Mouse (Mus musculus) MEL (cell line): ENCODE results near the gene Epb41. TPM values are rescaled to one million over a fixed set of nuclear protein-coding genes. Genes with fewer than 3 reads are reported as not detected.

ENCODE experiments used
- DNase-seq: peaks from one replicate; pipeline ENCODE4 v3.0.0; 2011; ENCODE audit warnings: low read depth, low spot score
- H3K27ac ChIP-seq: 2 replicates; pipeline ENCODE4 v1.5.1; 2012; ENCODE audit warnings: low read depth, mild to moderate bottlenecking, control low read depth, low read length, moderate library complexity; ENCODE audit not compliant: control insufficient read depth
- H3K27me3 ChIP-seq, 2 experiments: fragments of 150-350 bp in 1 of 2; sonication (generic) in 1 of 2; 2 replicates each; pipeline ENCODE4 v1.6.1; 2012; ENCODE audit warnings: low read length in 2 of 2, mild to moderate bottlenecking in 2 of 2, improper control_type of control experiment in 1 of 2, moderate library complexity in 1 of 2; ENCODE audit not compliant: insufficient read depth in 2 of 2, control insufficient read depth in 1 of 2
- H3K36me3 ChIP-seq, 2 experiments: 2 replicates each; pipeline ENCODE4 v1.6.1; 2012 to 2014; ENCODE audit warnings: low read length in 2 of 2, improper control_type of control experiment in 1 of 2, inconsistent platforms in 1 of 2, mild to moderate bottlenecking in 1 of 2; ENCODE audit not compliant: insufficient read depth in 2 of 2, control insufficient read depth in 1 of 2
- H3K4me1 ChIP-seq, 2 experiments: fragments of 150-350 bp in 1 of 2; sonication (generic) in 1 of 2; 2 replicates each; pipeline ENCODE4 v1.6.1; 2012; ENCODE audit warnings: low read length in 2 of 2, improper control_type of control experiment in 1 of 2, mild to moderate bottlenecking in 1 of 2; ENCODE audit not compliant: insufficient read depth in 2 of 2, control insufficient read depth in 1 of 2
- H3K4me3 ChIP-seq, 2 experiments: fragments of 150-350 bp in 1 of 2; sonication (generic) in 1 of 2; 2 replicates each; pipeline ENCODE4 v1.5.1; 2012; ENCODE audit warnings: low read depth in 2 of 2, low read length in 2 of 2, mild to moderate bottlenecking in 2 of 2, moderate library complexity in 2 of 2, control low read depth in 1 of 2, improper control_type of control experiment in 1 of 2; ENCODE audit not compliant: control insufficient read depth in 1 of 2, insufficient read depth in 1 of 2
- H3K79me2 ChIP-seq: 2 replicates; pipeline ENCODE4 v1.6.1; 2012; ENCODE audit warnings: mild to moderate bottlenecking, low read length, moderate library complexity; ENCODE audit not compliant: control insufficient read depth, poor library complexity, insufficient read depth
- H3K9ac ChIP-seq: 2 replicates; pipeline ENCODE4 v1.6.1; 2012; ENCODE audit warnings: low read depth, mild to moderate bottlenecking, control low read depth, low read length, moderate library complexity; ENCODE audit not compliant: control insufficient read depth, poor library complexity, severe bottlenecking
- H3K9me3 ChIP-seq: fragments of 150-350 bp; sonication (generic); replicated peaks from 2 replicates; pipeline ENCODE4 v1.6.1; 2012; ENCODE audit warnings: mild to moderate bottlenecking, low read length, improper control_type of control experiment, moderate library complexity; ENCODE audit not compliant: insufficient read depth
- BHLHE40 ChIP-seq: IDR thresholded peaks from 2 replicates; pipeline ENCODE4 v1.6.1; 2012; ENCODE audit warnings: low read depth, mild to moderate bottlenecking, inconsistent platforms, low read length, improper control_type of control experiment, borderline replicate concordance
- CHD1 ChIP-seq: IDR thresholded peaks from 2 replicates; pipeline ENCODE4 v1.6.1; 2012; ENCODE audit warnings: low read depth, mild to moderate bottlenecking, inconsistent platforms, low read length, improper control_type of control experiment
- CTCF ChIP-seq, 3 experiments: IDR thresholded peaks in 2 of 3; conservative IDR thresholded peaks in 1 of 3; 2 replicates each; pipeline ENCODE4 v1.5.1; 2011 to 2012; ENCODE audit warnings: low read length in 3 of 3, low read depth in 2 of 3, mild to moderate bottlenecking in 2 of 3, improper control_type of control experiment in 1 of 3, inconsistent platforms in 1 of 3, mixed read lengths in 1 of 3, moderate library complexity in 1 of 3; ENCODE audit not compliant: control insufficient read depth in 1 of 3, insufficient read depth in 1 of 3, poor library complexity in 1 of 3, severe bottlenecking in 1 of 3
- E2F4 ChIP-seq: IDR thresholded peaks from 2 replicates; pipeline ENCODE4 v1.6.1; 2011; ENCODE audit warnings: low read depth, low read length, improper control_type of control experiment, borderline replicate concordance
- ELF1 ChIP-seq: IDR thresholded peaks from 2 replicates; pipeline ENCODE4 v1.6.1; 2014; ENCODE audit warnings: low read depth, mild to moderate bottlenecking, inconsistent platforms, low read length, improper control_type of control experiment, moderate library complexity
- EP300 ChIP-seq, 2 experiments: IDR thresholded peaks; 2 replicates each; pipeline ENCODE4 v1.6.1; 2011; ENCODE audit warnings: improper control_type of control experiment in 2 of 2, low read length in 2 of 2, low read depth in 1 of 2, mild to moderate bottlenecking in 1 of 2
- ETS1 ChIP-seq: IDR thresholded peaks from 2 replicates; pipeline ENCODE4 v1.6.1; 2012; ENCODE audit warnings: low read depth, mild to moderate bottlenecking, inconsistent platforms, low read length, improper control_type of control experiment, moderate library complexity
- GABPA ChIP-seq: IDR thresholded peaks from 2 replicates; pipeline ENCODE4 v1.6.1; 2012; ENCODE audit warnings: low read depth, mild to moderate bottlenecking, inconsistent platforms, low read length, improper control_type of control experiment, moderate library complexity
- GATA1 ChIP-seq: IDR thresholded peaks from 2 replicates; pipeline ENCODE4 v1.6.1; 2011; ENCODE audit warnings: low read depth, low read length, improper control_type of control experiment
- HCFC1 ChIP-seq: IDR thresholded peaks from 2 replicates; pipeline ENCODE4 v1.6.1; 2012; ENCODE audit warnings: low read depth, mild to moderate bottlenecking, inconsistent platforms, low read length, improper control_type of control experiment, moderate library complexity
- KAT2A ChIP-seq: conservative IDR thresholded peaks from 2 replicates; pipeline ENCODE4 v1.6.1; 2012; ENCODE audit warnings: low read depth, low read length, improper control_type of control experiment, inconsistent platforms
- MAX ChIP-seq: IDR thresholded peaks from 2 replicates; pipeline ENCODE4 v1.6.1; 2011; ENCODE audit warnings: low read length, improper control_type of control experiment
- MAZ ChIP-seq: IDR thresholded peaks from 2 replicates; pipeline ENCODE4 v1.6.1; 2012; ENCODE audit warnings: low read depth, mild to moderate bottlenecking, inconsistent platforms, low read length, improper control_type of control experiment
- MEF2A ChIP-seq: IDR thresholded peaks from 2 replicates; pipeline ENCODE4 v1.6.1; 2014; ENCODE audit warnings: low read depth, mild to moderate bottlenecking, inconsistent platforms, low read length, improper control_type of control experiment; ENCODE audit not compliant: poor library complexity, insufficient replicate concordance, severe bottlenecking; ENCODE audit errors: extremely low read depth
- MXI1 ChIP-seq: IDR thresholded peaks from 2 replicates; pipeline ENCODE4 v1.6.1; 2011; ENCODE audit warnings: mild to moderate bottlenecking, low read depth, low read length, improper control_type of control experiment
- MYB ChIP-seq: IDR thresholded peaks from 2 replicates; pipeline ENCODE4 v1.6.1; 2011; ENCODE audit warnings: mild to moderate bottlenecking, low read depth, low read length, improper control_type of control experiment
- MYC ChIP-seq: IDR thresholded peaks from 2 replicates; pipeline ENCODE4 v1.6.1; 2011; ENCODE audit warnings: low read depth, mild to moderate bottlenecking, low read length, improper control_type of control experiment, moderate library complexity
- NELFE ChIP-seq: IDR thresholded peaks from 2 replicates; pipeline ENCODE4 v1.6.1; 2011; ENCODE audit warnings: low read depth, low read length, improper control_type of control experiment
- NRF1 ChIP-seq: IDR thresholded peaks from 2 replicates; pipeline ENCODE4 v1.6.1; 2014; ENCODE audit warnings: low read depth, mild to moderate bottlenecking, inconsistent platforms, low read length, improper control_type of control experiment, moderate library complexity; ENCODE audit not compliant: poor library complexity, insufficient read depth, severe bottlenecking
- POLR2AphosphoS2 ChIP-seq: IDR thresholded peaks from 2 replicates; pipeline ENCODE4 v1.6.1; 2011; ENCODE audit warnings: low read length, improper control_type of control experiment
- POLR2AphosphoS5 ChIP-seq: IDR thresholded peaks from 2 replicates; pipeline ENCODE4 v1.6.1; 2012; ENCODE audit warnings: low read depth, borderline replicate concordance, mild to moderate bottlenecking, inconsistent platforms, low read length, moderate library complexity, mixed read lengths
- RCOR1 ChIP-seq: IDR thresholded peaks from 2 replicates; pipeline ENCODE4 v1.6.1; 2012; ENCODE audit warnings: low read depth, mild to moderate bottlenecking, inconsistent platforms, low read length, improper control_type of control experiment
- SIN3A ChIP-seq: IDR thresholded peaks from 2 replicates; pipeline ENCODE4 v1.6.1; 2012; ENCODE audit warnings: low read length, improper control_type of control experiment, inconsistent platforms
- TBP ChIP-seq: IDR thresholded peaks from 2 replicates; pipeline ENCODE4 v1.8.0; 2011; ENCODE audit warnings: low read depth, low read length, improper control_type of control experiment
- TCF12 ChIP-seq: IDR thresholded peaks from 2 replicates; pipeline ENCODE4 v1.6.1; 2014; ENCODE audit warnings: low read depth, mild to moderate bottlenecking, inconsistent platforms, low read length, improper control_type of control experiment, moderate library complexity
- USF1 ChIP-seq: IDR thresholded peaks from 2 replicates; pipeline ENCODE4 v1.6.1; 2014; ENCODE audit warnings: low read depth, mild to moderate bottlenecking, inconsistent platforms, low read length, improper control_type of control experiment, moderate library complexity
- USF2 ChIP-seq, 2 experiments: IDR thresholded peaks; 2 replicates each; pipeline ENCODE4 v1.6.1; 2011 to 2012; ENCODE audit warnings: improper control_type of control experiment in 2 of 2, low read length in 2 of 2, borderline replicate concordance in 1 of 2, inconsistent platforms in 1 of 2, low read depth in 1 of 2, mild to moderate bottlenecking in 1 of 2; ENCODE audit not compliant: insufficient read depth in 1 of 2
- ZC3H11A ChIP-seq: IDR thresholded peaks from 2 replicates; pipeline ENCODE4 v1.6.1; 2012; ENCODE audit warnings: low read depth, mild to moderate bottlenecking, inconsistent platforms, low read length, improper control_type of control experiment
- ZKSCAN1 ChIP-seq: IDR thresholded peaks from 2 replicates; pipeline ENCODE4 v1.6.1; 2012; ENCODE audit warnings: low read depth, mild to moderate bottlenecking, inconsistent platforms, low read length, improper control_type of control experiment, moderate library complexity
- ZMIZ1 ChIP-seq: IDR thresholded peaks from 2 replicates; pipeline ENCODE4 v1.6.1; 2012; ENCODE audit warnings: low read depth, mild to moderate bottlenecking, inconsistent platforms, low read length, improper control_type of control experiment, moderate library complexity
- ZNF384 ChIP-seq: IDR thresholded peaks from 2 replicates; pipeline ENCODE4 v1.6.1; 2012; ENCODE audit warnings: low read depth, mild to moderate bottlenecking, inconsistent platforms, low read length, improper control_type of control experiment
- polyA plus RNA-seq, 2 experiments: library from polyadenylated mRNA; stranded (reverse) in 1 of 2; unstranded in 1 of 2; fragments of >175 nt in 1 of 2; fragments of >200 nt in 1 of 2; gene quantifications; 2 replicates each; pipeline versions ENCODE4 v1.2.1 to v1.2.4; 2012; ENCODE audit warnings: low replicate concordance in 2 of 2, low read depth in 1 of 2; ENCODE audit not compliant: insufficient read length in 2 of 2, insufficient read depth in 1 of 2, missing spikeins in 1 of 2
- total RNA-seq: library from RNA; depleted of rRNA; stranded (reverse); fragments of 300-350 nt; gene quantifications from 2 replicates; pipeline ENCODE4 v1.2.3, GENCODE M21; 2012

Gene Epb41
- total and polyA plus RNA-seq, 3 experiments = 36.5 to 115 (median 44.3) TPM

GRCm38 (mm10) chr4:132060040-132060832 lies 14.9 kb downstream of the Epb41 start:
- no peak for DNase-seq
- Histone ChIP-seq H3K27ac (no peak overlapping the region), H3K4me1 (peaks cover 11 to 21% of the 10 kb centered on the region in 2 experiments)
- TF ChIP-seq MAX (no peak), MYC (no peak), RCOR1 (no peak), MAZ (no peak), ELF1 (no peak), USF1 (no peak), GATA1 (no peak), POLR2AphosphoS5 (no peak), MEF2A (no peak), SIN3A (no peak), ZKSCAN1 (no peak), MXI1 (no peak), ZMIZ1 (no peak), CTCF (IDR thresholded peaks at IDR 0.05 in 2 of 3, conservative IDR thresholded peaks at IDR 0.05 in 1 of 3; ENCODE audit: control insufficient read depth in 1 of 3, insufficient read depth in 1 of 3, low read depth in 2 of 3, low read length in 3 of 3, poor library complexity in 1 of 3, severe bottlenecking in 1 of 3) (no peak), TBP (no peak), CHD1 (no peak), MYB (no peak), E2F4 (no peak), USF2 (IDR thresholded peaks at IDR 0.05; ENCODE audit: borderline replicate concordance in 1 of 2, insufficient read depth in 1 of 2, low read depth in 1 of 2, low read length in 2 of 2) (no peak), GABPA (no peak)
- TF ChIP-seq, all 39 proteins: peak for 0
- no peaks in the 10 kb centered on the region for H3K9me3 ChIP-seq
- no peak overlapping the region for H3K9ac ChIP-seq
- no peak overlapping the region for H3K4me3 ChIP-seq
- peaks cover 19 to 26% of the 10 kb centered on the region in 2 experiments for H3K36me3 ChIP-seq
- H3K79me2 ChIP-seq = peaks cover 53% of the 10 kb centered on the region
- H3K27me3 ChIP-seq = no peaks in the 10 kb centered on the region

DNA sequence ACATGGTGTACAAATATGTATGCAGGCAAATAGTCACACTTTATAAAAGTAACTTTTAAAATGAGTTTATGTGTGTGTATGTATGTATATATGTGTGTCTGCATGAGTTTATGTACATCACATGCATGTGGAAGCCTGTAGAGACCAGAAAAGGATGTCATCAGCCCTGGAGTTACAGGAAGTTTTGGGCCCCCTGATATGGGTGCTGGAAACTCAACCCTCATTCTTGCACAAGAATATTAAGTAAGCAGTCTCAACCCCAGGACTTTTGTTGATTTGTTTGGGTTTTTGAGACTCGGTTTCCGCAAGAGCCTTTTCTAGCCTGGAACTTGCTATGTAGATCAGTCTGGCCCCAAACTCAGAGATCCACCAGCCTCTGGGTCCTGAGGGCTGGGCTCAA lies 15.6 kb downstream of the Epb41 start:
- H3K79me2 ChIP-seq = peaks cover 49% of the 10 kb centered on the region
- H3K9ac ChIP-seq = no peak overlapping the region
- H3K9me3 ChIP-seq = no peaks in the 10 kb centered on the region
- H3K36me3 ChIP-seq = peaks cover 16 to 20% of the 10 kb centered on the region in 2 experiments
- H3K27me3 ChIP-seq = no peaks in the 10 kb centered on the region
- no peak overlapping the region for H3K27ac ChIP-seq
- no peak for DNase-seq
- no peak overlapping the region for H3K4me3 ChIP-seq
- H3K4me1 ChIP-seq = peaks cover 11 to 18% of the 10 kb centered on the region in 2 experiments
- no peak for TF ChIP-seq ETS1
- no peak for TF ChIP-seq TCF12
- TF ChIP-seq KAT2A = no peak
- no peak for TF ChIP-seq BHLHE40
- no peak for TF ChIP-seq ZNF384
- no peak for TF ChIP-seq ZC3H11A
- TF ChIP-seq NRF1 = no peak
- no peak for TF ChIP-seq POLR2AphosphoS2
- TF ChIP-seq EP300 (IDR thresholded peaks at IDR 0.05; ENCODE audit: low read depth in 1 of 2, low read length in 2 of 2) = no peak
- no peak for TF ChIP-seq HCFC1
- TF ChIP-seq USF1 = no peak
- TF ChIP-seq CTCF (IDR thresholded peaks at IDR 0.05 in 2 of 3, conservative IDR thresholded peaks at IDR 0.05 in 1 of 3; ENCODE audit: control insufficient read depth in 1 of 3, insufficient read depth in 1 of 3, low read depth in 2 of 3, low read length in 3 of 3, poor library complexity in 1 of 3, severe bottlenecking in 1 of 3) = no peak
- TF ChIP-seq MXI1 = no peak
- TF ChIP-seq NELFE = no peak
